Mouse (Mus musculus) spleen, adult 2 months (tissue): Measurements from ENCODE around the gene Arhgef11.
"Not testable (repeated sequence)": the region's sequence is repeated elsewhere in the genome, so short reads cannot be mapped to it uniquely, and the experiment has no call there.

Source experiments
- CTCF ChIP-seq: fragments of 200-500 bp; IDR thresholded peaks from 2 replicates; pipeline ENCODE4 v1.5.1; 2011; ENCODE audit warnings: mild to moderate bottlenecking, inconsistent platforms; ENCODE audit not compliant: insufficient read depth, insufficient read length, insufficient replicate concordance; ENCODE audit errors: extremely low read depth
- POLR2A ChIP-seq: fragments of 200-500 bp; IDR thresholded peaks from 2 replicates; pipeline ENCODE4 v1.6.1; 2011; ENCODE audit warnings: low read depth, low read length, inconsistent platforms

DNA sequence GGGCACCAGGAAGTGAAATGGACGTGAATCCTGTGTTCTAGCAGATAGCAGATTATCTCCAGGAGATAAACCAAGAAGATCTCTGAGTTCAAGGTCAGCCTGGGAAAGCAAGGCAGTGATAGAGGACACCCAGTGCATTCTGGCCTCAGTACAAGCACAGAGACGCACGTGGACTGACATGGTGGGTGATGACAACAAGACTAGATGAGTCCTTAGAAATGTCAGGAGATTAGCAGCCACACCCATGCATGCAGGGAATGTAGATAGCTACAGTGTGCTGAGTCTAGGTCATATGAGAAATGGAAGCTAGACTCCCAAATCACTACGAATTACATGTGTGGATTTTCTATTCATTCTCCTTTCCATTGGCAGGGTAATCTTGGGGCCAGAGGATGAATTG is 22.0 kb upstream of the Arhgef11 start:
- TF ChIP-seq CTCF, POLR2A: not testable (repeated sequence)
